Mouse (Mus musculus) embryo, embryonic 9.5 days (tissue): ENCODE data around the gene Crim1.

ENCODE experiments used
- DNase-seq: peaks from one replicate; pipeline ENCODE4 v3.0.0-alpha.2; 2017; ENCODE audit errors: extremely low spot score

The Crim1 gene

GRCm38 (mm10) chr17:78199626-78200560 lies at the start of gene Crim1:
Gene Crim1 (plus strand): TSS chr17:78200248.
- DNase-seq: peak; percentile 88

- no peak for DNase-seq
Measured at GRCm38 (mm10) chr17:78151479-78152282, 48.4 kb upstream of the Crim1 start.

- peak; percentile 45 for DNase-seq
Measured at GRCm38 (mm10) chr17:78163278-78163677, 36.8 kb upstream of the Crim1 start.

GRCm38 (mm10) chr17:78163724-78164236 lies 36.3 kb upstream of the Crim1 start:
- no peak for DNase-seq

GRCm38 (mm10) chr17:78165855-78166254 lies 34.2 kb upstream of the Crim1 start:
- no peak for DNase-seq

- no peak for DNase-seq
Measured at GRCm38 (mm10) chr17:78166566-78166965, 33.5 kb upstream of the Crim1 start.

GRCm38 (mm10) chr17:78172371-78172770 lies 27.7 kb upstream of the Crim1 start:
- no peak for DNase-seq

GRCm38 (mm10) chr17:78180766-78181165 lies 19.3 kb upstream of the Crim1 start:
- no peak for DNase-seq

GRCm38 (mm10) chr17:78196184-78196583 lies 3.9 kb upstream of the Crim1 start:
- DNase-seq: no peak

GRCm38 (mm10) chr17:78197111-78197510 lies 2.9 kb upstream of the Crim1 start:
- DNase-seq: peak; percentile 60

GRCm38 (mm10) chr17:78198140-78198539 lies 1.9 kb upstream of the Crim1 start:
- no peak for DNase-seq

- DNase-seq: no peak
Measured at GRCm38 (mm10) chr17:78198820-78199219, 1.2 kb upstream of the Crim1 start.

- no peak for DNase-seq
Measured at GRCm38 (mm10) chr17:78199231-78199625, 820 bp upstream of the Crim1 start.

GRCm38 (mm10) chr17:78200561-78201220 lies 643 bp downstream of the Crim1 start:
- peak; percentile 64 for DNase-seq

- DNase-seq: peak; percentile 56
Measured at GRCm38 (mm10) chr17:78201221-78202058, 1.4 kb downstream of the Crim1 start.

GRCm38 (mm10) chr17:78202221-78202620 lies 2.2 kb downstream of the Crim1 start:
- no peak for DNase-seq

GRCm38 (mm10) chr17:78202756-78203155 lies 2.7 kb downstream of the Crim1 start:
- no peak for DNase-seq

- no peak for DNase-seq
Measured at GRCm38 (mm10) chr17:78203478-78203877, 3.4 kb downstream of the Crim1 start.

- DNase-seq: no peak
Measured at GRCm38 (mm10) chr17:78206421-78206820, 6.4 kb downstream of the Crim1 start.

GRCm38 (mm10) chr17:78207246-78207645 lies 7.2 kb downstream of the Crim1 start:
- no peak for DNase-seq

- DNase-seq: no peak
Measured at GRCm38 (mm10) chr17:78208805-78209204, 8.8 kb downstream of the Crim1 start.
